Mouse (Mus musculus) layer of hippocampus, adult 11-12 months (tissue): ENCODE measurements around the gene Tec.

ENCODE experiments used
- DNase-seq: peaks from one replicate; pipeline ENCODE4 v3.0.0; 2022; ENCODE audit warnings: low spot score

Tec gene

GRCm38 (mm10) chr5:72891534-72891933 lies 23.3 kb upstream of the Tec start:
- DNase-seq, result no peak

GRCm38 (mm10) chr5:72888260-72888659 lies 20.0 kb upstream of the Tec start:
- DNase-seq, result no peak

GRCm38 (mm10) chr5:72886458-72887222 lies 18.4 kb upstream of the Tec start:
- no peak for DNase-seq

- DNase-seq, result no peak
These were observed 15.4 kb upstream of the Tec start for GRCm38 (mm10) chr5:72883706-72884105.

GRCm38 (mm10) chr5:72882412-72882765 lies 14.1 kb upstream of the Tec start:
- no peak for DNase-seq

- DNase-seq, result no peak
These were observed 13.6 kb upstream of the Tec start for GRCm38 (mm10) chr5:72881748-72882411.

- no peak for DNase-seq
These were observed 11.5 kb upstream of the Tec start for GRCm38 (mm10) chr5:72879736-72880135.

- no peak for DNase-seq
These were observed 2.8 kb upstream of the Tec start for GRCm38 (mm10) chr5:72871114-72871513.

- no peak for DNase-seq
These were observed 1.7 kb upstream of the Tec start for GRCm38 (mm10) chr5:72869779-72870608.

- DNase-seq, result no peak
These were observed 1.1 kb downstream of the Tec start for GRCm38 (mm10) chr5:72867036-72867672.

- no peak for DNase-seq
These were observed 1.9 kb downstream of the Tec start for GRCm38 (mm10) chr5:72866260-72866905.

GRCm38 (mm10) chr5:72864654-72865178 lies 3.6 kb downstream of the Tec start:
- DNase-seq, result no peak

GRCm38 (mm10) chr5:72863166-72863565 lies 5.1 kb downstream of the Tec start:
- no peak for DNase-seq

- DNase-seq, result no peak
These were observed 6.4 kb downstream of the Tec start for GRCm38 (mm10) chr5:72861726-72862385.

GRCm38 (mm10) chr5:72860899-72861298 lies 7.4 kb downstream of the Tec start:
- DNase-seq, result no peak

GRCm38 (mm10) chr5:72858306-72858705 lies 10.0 kb downstream of the Tec start:
- DNase-seq, result no peak

- no peak for DNase-seq
These were observed 10.5 kb downstream of the Tec start for GRCm38 (mm10) chr5:72857756-72858155.

GRCm38 (mm10) chr5:72856255-72856878 lies 11.9 kb downstream of the Tec start:
- DNase-seq, result no peak

- peak; percentile 88 for DNase-seq
These were observed 12.6 kb downstream of the Tec start for GRCm38 (mm10) chr5:72855685-72856124.
